Mouse (Mus musculus) forebrain, embryonic 16.5 days (tissue): ENCODE data around the gene 1700017N19Rik. TPM values are rescaled to one million over a fixed set of nuclear protein-coding genes. Genes with fewer than 3 reads are reported as not detected.

Experiments used
- ATAC-seq: fragments of 200-750 bp; cut with Nextera tagmentation; 2 replicates; pipeline ENCODE4 v1.8.0; 2017; ENCODE audit warnings: mild to moderate bottlenecking, moderate library complexity
- H3K27ac ChIP-seq: fragments of 300-500 bp; sonication (generic); 2 replicates; pipeline ENCODE4 v1.5.1; 2014; ENCODE audit warnings: low read length, control low read depth
- H3K27me3 ChIP-seq: fragments of 300-500 bp; sonication (generic); replicated peaks from 2 replicates; pipeline ENCODE4 v1.6.1; 2014; ENCODE audit warnings: low read length; ENCODE audit not compliant: control insufficient read depth, insufficient read depth
- H3K36me3 ChIP-seq: fragments of 300-500 bp; sonication (generic); 2 replicates; pipeline ENCODE4 v1.6.1; 2014; ENCODE audit not compliant: control insufficient read depth, insufficient read depth
- H3K4me1 ChIP-seq: fragments of 300-500 bp; sonication (generic); replicated peaks from 2 replicates; pipeline ENCODE4 v1.6.1; 2014; ENCODE audit warnings: low read length; ENCODE audit not compliant: control insufficient read depth, insufficient read depth
- H3K4me2 ChIP-seq: fragments of 300-500 bp; sonication (generic); 2 replicates; pipeline ENCODE4 v1.6.1; 2014; ENCODE audit warnings: mild to moderate bottlenecking, low read length, control low read depth
- H3K4me3 ChIP-seq: fragments of 300-500 bp; sonication (generic); replicated peaks from 2 replicates; pipeline ENCODE4 v1.5.1; 2014; ENCODE audit warnings: mild to moderate bottlenecking, low read length, control low read depth
- H3K9ac ChIP-seq: fragments of 300-500 bp; sonication (generic); replicated peaks from 2 replicates; pipeline ENCODE4 v1.6.1; 2014; ENCODE audit warnings: low read depth, low read length, control low read depth
- H3K9me3 ChIP-seq: fragments of 300-500 bp; sonication (generic); 2 replicates; pipeline ENCODE4 v1.6.1; 2016; ENCODE audit warnings: low read length; ENCODE audit not compliant: control insufficient read depth
- WGBS: fragments of 180-500 bp; shearing (Covaris S2); extraction: QIAGEN DNeasy Blood & Tissue Kit; methylation state at CpG from one replicate; pipeline ENCODE4 v1.1.7; 2014; 5-methylcytosine and 5-hydroxymethylcytosine counted together
- polyA plus RNA-seq: library from polyadenylated mRNA; unstranded; fragments of >200 nt; fragmentation: Nextera tagmentation; extraction: Ambion mirVana; gene quantifications from 2 replicates; pipeline ENCODE4 v1.2.1, GENCODE M21; 2015

1700017N19Rik gene
- polyA plus RNA-seq, 1 experiment from 2014 or later, result not detected

DNA sequence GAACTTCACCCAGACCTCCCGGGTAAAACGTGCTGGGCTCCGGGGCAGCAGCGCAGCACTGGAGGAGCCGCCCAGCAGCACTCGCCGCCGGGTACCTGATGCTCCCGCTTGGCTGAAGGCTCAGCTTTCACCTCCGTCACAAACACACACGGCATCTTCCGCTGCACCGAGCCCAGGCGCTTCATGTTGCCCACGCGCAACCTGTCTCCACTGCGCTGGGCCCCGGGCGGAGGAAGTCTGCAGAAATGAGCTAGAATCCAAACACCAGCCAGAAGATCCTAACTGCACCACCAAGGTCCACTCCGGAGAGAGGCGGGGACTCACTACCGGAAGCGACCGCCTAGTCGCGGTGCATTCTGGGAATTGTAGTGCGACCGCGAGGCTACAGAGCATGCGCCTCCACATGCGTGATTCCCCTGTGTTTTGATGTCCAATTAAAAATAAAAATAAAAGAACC is 1.3 kb upstream of the 1700017N19Rik start:
- H3K27me3 ChIP-seq, result no peaks in the 10 kb centered on the region
- peak; percentile 100 for ATAC-seq

DNA sequence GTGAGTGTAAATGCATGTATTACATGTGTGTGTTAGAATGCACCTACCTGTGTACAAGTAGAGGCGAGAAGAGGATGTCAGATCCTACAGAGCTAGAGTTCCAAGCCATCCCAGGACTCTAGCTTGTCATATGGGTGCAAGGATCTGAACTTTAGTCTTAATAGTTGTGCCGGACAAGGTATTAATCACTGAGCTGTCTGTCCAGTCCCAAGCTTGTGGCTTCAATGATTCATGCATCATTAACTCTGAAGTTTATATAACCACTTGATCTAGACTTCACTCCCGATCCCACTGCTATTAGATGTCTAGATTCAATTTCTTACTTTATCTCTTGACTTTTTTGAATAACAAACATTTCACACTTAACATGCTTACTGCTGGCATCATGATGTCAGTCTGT is 8.1 kb downstream of the 1700017N19Rik start:
- H3K4me3 ChIP-seq, result no peak overlapping the region
- H3K27me3 ChIP-seq, result no peaks in the 10 kb centered on the region
- no peak overlapping the region for H3K27ac ChIP-seq
- no peak overlapping the region for H3K4me2 ChIP-seq
- WGBS, result 90% methylated on average over 3 of the region's 3 CpGs
- H3K9ac ChIP-seq, result no peak overlapping the region
- H3K36me3 ChIP-seq, result no peaks in the 10 kb centered on the region
- no peaks in the 10 kb centered on the region for H3K4me1 ChIP-seq
- H3K9me3 ChIP-seq, result no peaks in the 10 kb centered on the region
- ATAC-seq, result no peak

More for the DNA sequence above, 1.3 kb upstream of the 1700017N19Rik start:
- Histone ChIP-seq H3K4me3 (peak overlapping the region; percentile 95), H3K4me2 (peak overlapping the region; percentile 78), H3K36me3 (no peaks in the 10 kb centered on the region), H3K4me1 (peaks cover 6% of the 10 kb centered on the region), H3K9ac (peak overlapping the region; percentile 89), H3K9me3 (no peaks in the 10 kb centered on the region), H3K27ac (peak overlapping the region; percentile 76)
- 0% methylated on average over 31 of the region's 31 CpGs for WGBS

DNA sequence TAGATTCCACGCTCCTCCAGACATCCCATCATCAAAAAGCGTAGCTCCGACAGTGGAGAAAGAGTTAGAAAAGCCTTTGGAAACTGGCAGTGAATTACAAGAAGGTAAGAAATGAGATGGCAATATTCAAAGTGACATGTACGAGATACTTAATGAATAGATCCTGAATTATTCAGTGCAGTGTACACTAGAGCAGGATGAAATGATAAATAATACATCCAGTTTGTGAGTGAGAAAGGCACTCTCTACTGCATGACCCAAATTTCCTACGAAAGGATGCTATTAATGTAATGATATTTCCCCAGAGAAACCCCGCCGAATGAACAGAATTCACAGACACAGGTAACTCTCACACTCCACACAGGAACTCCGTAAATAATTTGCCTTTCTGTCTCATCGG is 13.2 kb downstream of the 1700017N19Rik start:
- Histone ChIP-seq H3K4me2 (no peak overlapping the region), H3K4me1 (no peaks in the 10 kb centered on the region), H3K9ac (no peak overlapping the region), H3K27me3 (no peaks in the 10 kb centered on the region), H3K4me3 (no peak overlapping the region), H3K36me3 (no peaks in the 10 kb centered on the region), H3K9me3 (no peaks in the 10 kb centered on the region), H3K27ac (no peak overlapping the region)
- WGBS, result 85% methylated on average over 9 of the region's 9 CpGs
- ATAC-seq, result no peak

DNA sequence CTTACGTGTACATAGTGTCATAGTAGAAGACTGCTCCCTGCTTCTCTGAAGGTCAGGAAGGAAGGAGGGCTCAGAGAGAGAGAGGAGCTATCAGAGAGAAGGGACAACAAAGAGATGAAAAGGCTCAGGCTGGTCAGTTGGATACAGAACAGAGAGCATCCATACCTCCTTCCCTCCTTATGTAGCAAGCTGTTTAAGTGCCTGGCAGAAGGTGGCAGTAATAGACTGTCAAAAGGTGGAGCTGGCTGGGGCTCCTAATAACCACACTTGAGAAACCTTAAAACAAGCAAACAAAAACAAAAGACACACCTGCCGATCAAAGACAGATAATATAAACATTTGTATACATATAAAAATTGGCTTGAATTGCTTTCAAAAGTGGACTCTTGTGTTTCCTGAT is 14.0 kb downstream of the 1700017N19Rik start:
- no peaks in the 10 kb centered on the region for H3K36me3 ChIP-seq
- H3K9ac ChIP-seq, result no peak overlapping the region
- H3K27ac ChIP-seq, result no peak overlapping the region
- 68% methylated on average over 2 of the region's 2 CpGs for WGBS
- H3K9me3 ChIP-seq, result no peaks in the 10 kb centered on the region
- no peaks in the 10 kb centered on the region for H3K27me3 ChIP-seq
- no peaks in the 10 kb centered on the region for H3K4me1 ChIP-seq
- ATAC-seq, result peak; percentile 54
- H3K4me3 ChIP-seq, result no peak overlapping the region
- no peak overlapping the region for H3K4me2 ChIP-seq

DNA sequence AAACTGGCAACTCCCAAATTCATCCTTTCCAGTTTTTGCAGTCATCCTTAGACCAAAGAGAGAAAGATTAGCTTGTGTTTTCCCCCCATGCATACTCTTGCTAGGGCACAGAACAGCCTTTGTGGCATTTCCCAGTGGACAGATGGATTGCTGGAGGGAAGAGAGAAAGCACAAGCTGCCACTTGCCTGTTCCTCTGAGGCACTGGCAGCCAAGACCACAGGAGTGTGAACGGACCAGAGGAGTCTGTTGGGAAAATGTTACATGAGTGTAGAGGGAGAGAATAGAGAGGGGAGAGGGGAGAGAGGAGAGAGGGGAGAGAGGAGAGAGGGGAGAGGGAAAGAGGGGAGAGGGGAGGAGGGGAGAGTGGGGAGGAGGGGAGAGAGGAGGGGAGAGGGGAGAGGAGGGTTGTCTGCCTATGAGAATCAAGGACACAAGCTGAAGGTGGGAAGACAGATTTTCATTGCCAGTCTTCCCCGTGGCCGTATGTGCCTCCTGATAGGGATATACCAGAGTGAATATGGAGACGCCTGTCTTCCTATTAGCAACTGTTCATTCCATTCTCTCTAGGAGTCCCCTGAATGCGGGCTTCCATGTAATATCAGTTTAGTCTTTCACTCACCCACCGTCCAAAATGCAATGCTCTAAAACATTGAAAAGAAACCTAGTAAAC is 27.1 kb downstream of the 1700017N19Rik start:
- H3K36me3 ChIP-seq, result no peaks in the 10 kb centered on the region
- no peaks in the 10 kb centered on the region for H3K27me3 ChIP-seq
- WGBS, result 54% methylated on average over 6 of the region's 6 CpGs
- H3K4me1 ChIP-seq, result no peaks in the 10 kb centered on the region
- no peak overlapping the region for H3K4me2 ChIP-seq
- H3K9me3 ChIP-seq, result no peaks in the 10 kb centered on the region
- H3K4me3 ChIP-seq, result no peak overlapping the region
- H3K27ac ChIP-seq, result no peak overlapping the region
- ATAC-seq, result peak; percentile 96
- H3K9ac ChIP-seq, result no peak overlapping the region

DNA sequence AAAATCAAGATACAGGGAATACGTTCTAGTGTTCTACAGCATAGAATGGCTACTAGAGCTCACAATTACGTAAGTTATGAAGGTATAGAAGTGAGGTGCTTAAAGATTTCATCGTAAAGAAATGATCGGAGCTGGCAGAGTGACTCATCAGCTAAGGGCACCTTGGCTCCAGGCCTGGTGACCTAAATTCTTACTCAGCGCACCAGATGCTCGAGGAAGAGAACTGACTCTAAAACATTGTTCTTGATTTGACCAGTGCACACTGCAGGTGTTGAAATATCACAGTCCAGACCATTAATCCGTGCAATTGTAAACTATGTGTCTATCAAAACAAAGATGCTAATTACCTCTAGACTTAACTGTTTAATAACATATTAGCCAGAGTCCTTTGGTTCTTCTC is 29.2 kb downstream of the 1700017N19Rik start:
- H3K4me1 ChIP-seq, result no peaks in the 10 kb centered on the region
- no peak for ATAC-seq
- no peak overlapping the region for H3K4me2 ChIP-seq
- H3K4me3 ChIP-seq, result no peak overlapping the region
- H3K36me3 ChIP-seq, result no peaks in the 10 kb centered on the region
- H3K9ac ChIP-seq, result no peak overlapping the region
- H3K27ac ChIP-seq, result no peak overlapping the region
- H3K27me3 ChIP-seq, result no peaks in the 10 kb centered on the region
- no peaks in the 10 kb centered on the region for H3K9me3 ChIP-seq
- WGBS, result 81% methylated on average over 7 of the region's 7 CpGs

DNA sequence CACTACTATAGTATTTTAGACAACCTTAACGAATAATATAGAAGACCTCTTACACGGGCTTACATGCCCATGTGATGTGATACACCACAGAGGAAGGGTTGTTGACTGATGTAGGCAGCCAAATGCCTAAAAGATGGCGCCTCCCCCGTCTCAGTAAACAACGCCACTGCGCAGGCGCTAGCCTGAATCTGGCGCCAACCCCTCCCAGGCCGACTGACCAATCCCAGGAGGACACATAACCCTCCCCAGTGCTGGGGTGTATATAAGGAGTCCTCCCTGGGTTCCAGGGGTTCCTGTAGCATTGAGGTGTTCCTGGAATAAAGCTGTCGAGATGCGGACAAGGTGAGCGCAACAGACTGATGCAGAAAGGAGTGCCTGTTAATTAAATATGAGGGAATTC is 29.8 kb downstream of the 1700017N19Rik start:
- Histone ChIP-seq H3K36me3 (no peaks in the 10 kb centered on the region), H3K27me3 (no peaks in the 10 kb centered on the region), H3K4me2 (no peak overlapping the region), H3K27ac (no peak overlapping the region), H3K9ac (no peak overlapping the region), H3K4me3 (no peak overlapping the region), H3K9me3 (no peaks in the 10 kb centered on the region), H3K4me1 (no peaks in the 10 kb centered on the region)
- 91% methylated on average over 12 of the region's 12 CpGs for WGBS
- ATAC-seq, result no peak

DNA sequence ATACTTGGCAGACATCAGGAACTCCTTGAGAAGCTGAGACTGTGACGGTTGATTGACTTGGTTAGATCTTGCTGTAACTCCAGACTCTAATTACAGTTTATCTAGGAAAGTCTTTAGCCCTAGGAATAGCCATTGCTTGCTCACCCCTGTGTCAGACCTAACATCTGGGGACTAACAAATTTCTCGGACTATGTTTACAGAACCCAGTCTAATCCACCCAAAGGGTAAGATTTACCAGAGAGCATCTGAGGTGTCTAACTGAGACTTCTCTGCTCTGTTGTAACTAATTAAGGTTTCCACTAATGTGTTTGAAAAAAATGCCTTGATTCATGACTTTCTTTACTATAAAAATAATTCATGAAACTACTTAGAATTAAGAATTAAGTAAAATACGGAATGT is 32.2 kb downstream of the 1700017N19Rik start:
- no peaks in the 10 kb centered on the region for H3K9me3 ChIP-seq
- H3K9ac ChIP-seq, result no peak overlapping the region
- H3K4me2 ChIP-seq, result no peak overlapping the region
- ATAC-seq, result no peak
- no peaks in the 10 kb centered on the region for H3K4me1 ChIP-seq
- no peaks in the 10 kb centered on the region for H3K27me3 ChIP-seq
- no peaks in the 10 kb centered on the region for H3K36me3 ChIP-seq
- H3K4me3 ChIP-seq, result no peak overlapping the region
- WGBS, result 89% methylated on average over 3 of the region's 3 CpGs
- H3K27ac ChIP-seq, result no peak overlapping the region

DNA sequence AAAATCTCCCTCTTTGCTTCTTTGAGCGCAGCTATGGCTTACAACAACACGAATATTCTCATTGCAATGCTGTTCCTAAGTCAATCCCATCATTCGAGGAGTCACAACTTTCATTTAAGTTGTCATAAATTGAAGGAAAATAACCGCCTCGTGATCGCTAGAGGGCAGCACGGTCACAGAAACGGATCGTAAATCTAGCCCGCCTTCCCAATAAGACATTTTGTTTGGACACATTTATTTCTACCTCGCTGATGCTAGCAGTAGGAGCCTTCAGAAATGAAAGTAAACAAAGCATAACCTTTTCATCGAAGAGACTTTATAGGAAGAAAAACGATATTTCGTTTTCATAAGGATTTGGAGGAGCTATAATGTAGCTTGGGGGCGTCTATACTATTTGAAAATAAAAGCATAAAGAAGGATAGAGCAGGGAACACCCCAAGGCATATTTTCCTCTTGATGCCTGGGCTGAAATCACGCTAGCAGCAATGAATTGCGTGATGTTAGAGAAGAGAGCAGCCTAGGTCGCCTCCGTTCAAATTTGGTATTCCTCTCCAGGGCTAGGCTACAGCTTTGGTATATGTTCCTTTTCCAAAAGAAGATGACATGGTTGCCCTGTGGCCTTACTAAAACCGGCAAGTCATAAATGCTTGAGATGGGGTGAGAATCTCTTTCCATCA is 39.6 kb downstream of the 1700017N19Rik start:
- WGBS, result 21% methylated on average over 20 of the region's 20 CpGs
- Histone ChIP-seq H3K9me3 (no peaks in the 10 kb centered on the region), H3K4me3 (no peak overlapping the region)

More for the DNA sequence above, 39.6 kb downstream of the 1700017N19Rik start:
- H3K4me1 ChIP-seq, result no peaks in the 10 kb centered on the region
- H3K4me2 ChIP-seq, result peak overlapping the region; percentile 30
- H3K27me3 ChIP-seq, result no peaks in the 10 kb centered on the region
- no peaks in the 10 kb centered on the region for H3K36me3 ChIP-seq
- no peak overlapping the region for H3K27ac ChIP-seq
- ATAC-seq, result peak; percentile 81
- peak overlapping the region; percentile 3; the same call in 1 of the 2 replicates for H3K9ac ChIP-seq
